Mouse (Mus musculus): Measurements from ENCODE around the gene T2.
"Not testable (repeated sequence)": the region's sequence is repeated elsewhere in the genome, so short reads cannot be mapped to it uniquely, and the experiment has no call there.

Gene T2

GRCm38 (mm10) chr17:8355692-8356091 is at the start of gene T2:
TSS of gene T2 (plus strand) at chr17:8355992.
- DNase-seq (ENCODE audit: low spot score in 2 of 2), result no peak

DNA sequence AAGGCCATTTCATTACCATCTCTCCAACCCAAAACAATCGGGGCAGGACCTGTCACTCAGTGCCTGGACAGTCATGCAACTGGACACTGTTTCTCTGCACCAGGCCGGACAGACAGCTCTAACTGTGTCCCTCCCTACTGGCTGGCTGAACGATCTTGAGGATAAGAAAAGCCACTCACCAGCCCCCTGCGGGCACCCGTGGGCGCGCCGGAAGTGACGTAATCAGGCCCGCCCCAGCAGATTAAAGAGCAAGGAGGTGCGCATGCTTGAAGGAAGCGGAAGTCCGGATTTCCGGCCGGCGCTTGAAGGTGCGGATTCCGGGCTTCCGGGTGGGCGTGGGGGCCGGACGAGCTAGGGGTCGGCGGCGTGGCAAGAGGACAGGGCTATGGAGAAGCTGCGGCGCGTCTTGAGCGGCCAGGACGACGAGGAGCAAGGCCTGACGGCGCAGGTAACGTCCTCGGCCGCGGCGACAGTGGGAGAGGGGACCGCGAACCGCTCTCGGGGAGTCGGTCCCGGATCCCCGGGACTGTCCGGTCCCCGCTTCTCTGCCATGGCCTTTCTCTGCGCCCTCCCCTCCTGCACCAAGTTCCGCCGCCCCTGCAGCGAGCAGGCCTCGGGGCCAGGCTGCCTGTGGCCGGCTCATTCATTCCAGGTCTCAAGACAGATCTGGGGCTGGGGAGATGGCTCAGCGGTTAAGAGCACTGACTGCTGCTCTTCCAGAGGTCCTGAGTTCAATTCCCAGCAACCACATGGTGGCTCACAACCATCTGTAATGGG is 44.8 kb upstream of the T2 start, which contains the start of gene Sft2d1:
Gene Sft2d1 (plus strand): TSS at position 265 of the 777 bp plus-strand sequence.
- peak; percentile 98 for DNase-seq (ENCODE audit: low spot score in 2 of 2)

DNA sequence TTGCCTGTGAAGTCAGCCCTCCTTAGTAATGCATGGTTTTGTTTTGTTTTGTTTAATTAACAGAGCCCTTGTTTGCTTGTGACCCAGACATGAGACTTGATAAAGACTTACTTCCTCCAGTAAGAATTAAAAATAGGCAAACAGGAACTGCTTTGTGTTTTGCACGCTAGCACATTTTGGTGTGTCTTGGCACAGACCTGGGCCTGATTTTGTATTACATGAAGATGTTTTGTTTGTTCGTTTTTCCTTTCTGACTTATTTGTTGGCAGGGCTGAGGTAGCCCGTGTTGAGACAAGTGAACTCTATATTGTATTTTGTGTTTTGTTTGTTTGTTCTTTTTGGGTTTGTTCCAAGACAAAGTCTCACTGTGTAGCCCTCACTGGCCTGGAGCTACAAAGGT is 44.0 kb upstream of the T2 start:
- DNase-seq (ENCODE audit: low spot score in 2 of 2), result no peak

GRCm38 (mm10) chr17:8313976-8314375 is 41.8 kb upstream of the T2 start:
- DNase-seq (ENCODE audit: low spot score in 2 of 2), result peak in 1 of 2 experiments; percentile 13

- DNase-seq (ENCODE audit: low spot score in 2 of 2), result peak in 1 of 2 experiments; percentile 33
Observed at GRCm38 (mm10) chr17:8316251-8316650, 39.5 kb upstream of the T2 start.

- peak in 1 of 2 experiments; percentile 13 for DNase-seq (ENCODE audit: low spot score in 2 of 2)
Observed at GRCm38 (mm10) chr17:8326877-8327276, 28.9 kb upstream of the T2 start.

- DNase-seq (ENCODE audit: low spot score in 2 of 2), result no peak
Observed at GRCm38 (mm10) chr17:8328511-8329174, 27.1 kb upstream of the T2 start.

- no peak for DNase-seq (ENCODE audit: low spot score in 2 of 2)
Observed at GRCm38 (mm10) chr17:8330602-8331001, 25.2 kb upstream of the T2 start.

GRCm38 (mm10) chr17:8337159-8337558 is 18.6 kb upstream of the T2 start, which contains the start of gene Prr18:
TSS of gene Prr18 (plus strand) at chr17:8337459.
- not testable (repeated sequence) for DNase-seq (ENCODE audit: low spot score in 2 of 2)

GRCm38 (mm10) chr17:8339666-8340374 is 16.0 kb upstream of the T2 start:
- DNase-seq (ENCODE audit: low spot score in 2 of 2), result peak; percentile 54 to 62

GRCm38 (mm10) chr17:8340407-8341359 is 15.1 kb upstream of the T2 start:
- DNase-seq (ENCODE audit: low spot score in 2 of 2), result peak; percentile 67 to 75

DNA sequence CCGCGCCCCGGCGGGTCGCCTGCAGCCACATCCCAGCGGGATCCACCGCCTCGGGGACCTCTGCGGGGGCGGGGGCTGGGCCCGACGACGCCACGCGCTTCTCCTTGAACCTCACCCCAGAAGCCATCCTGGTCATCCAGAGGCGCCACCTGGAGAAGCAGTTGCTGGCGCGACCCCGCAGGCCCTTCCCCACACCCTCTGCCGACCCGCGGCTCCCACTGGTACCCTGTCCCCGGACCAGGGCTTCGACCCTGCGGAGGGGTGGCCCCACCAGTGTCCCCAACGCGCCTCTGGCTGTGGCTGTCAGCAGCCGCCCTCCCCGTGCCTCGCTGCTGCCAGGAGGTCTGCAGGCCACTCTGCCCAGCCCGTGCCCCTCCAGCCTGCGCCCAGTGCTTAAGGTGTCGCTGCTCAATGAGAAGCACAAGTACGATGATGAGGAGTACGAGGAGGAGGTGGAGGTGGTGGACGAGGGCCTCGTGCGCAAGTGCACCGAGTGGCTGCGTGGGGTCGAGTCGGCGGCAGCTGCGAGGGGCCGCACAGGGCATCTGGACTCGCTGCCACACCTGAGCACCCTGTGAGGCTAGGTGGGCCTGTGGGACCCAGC is 14.3 kb upstream of the T2 start:
- peak in 1 of 2 experiments; percentile 37 for DNase-seq (ENCODE audit: low spot score in 2 of 2)

DNA sequence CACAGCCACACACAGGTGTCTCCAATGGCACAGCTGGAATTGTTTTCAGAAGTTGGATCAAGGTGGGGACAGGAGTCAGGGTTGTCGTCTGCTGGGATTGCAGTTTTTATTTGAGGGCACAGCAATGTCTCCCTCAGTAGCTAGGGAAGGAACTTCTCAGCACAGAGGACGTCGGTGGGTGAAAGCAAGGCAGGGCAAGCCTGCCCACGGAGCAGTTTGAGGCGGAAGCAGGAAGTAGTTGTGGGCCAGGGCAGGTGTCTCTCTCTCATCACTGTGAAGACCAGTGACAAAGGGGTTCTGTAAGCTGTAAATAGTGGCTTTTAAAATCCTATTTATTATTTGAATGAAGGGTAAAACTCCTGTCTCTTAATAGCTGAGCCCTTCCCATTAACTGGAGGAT is 13.1 kb upstream of the T2 start:
- no peak for DNase-seq (ENCODE audit: low spot score in 2 of 2)

DNA sequence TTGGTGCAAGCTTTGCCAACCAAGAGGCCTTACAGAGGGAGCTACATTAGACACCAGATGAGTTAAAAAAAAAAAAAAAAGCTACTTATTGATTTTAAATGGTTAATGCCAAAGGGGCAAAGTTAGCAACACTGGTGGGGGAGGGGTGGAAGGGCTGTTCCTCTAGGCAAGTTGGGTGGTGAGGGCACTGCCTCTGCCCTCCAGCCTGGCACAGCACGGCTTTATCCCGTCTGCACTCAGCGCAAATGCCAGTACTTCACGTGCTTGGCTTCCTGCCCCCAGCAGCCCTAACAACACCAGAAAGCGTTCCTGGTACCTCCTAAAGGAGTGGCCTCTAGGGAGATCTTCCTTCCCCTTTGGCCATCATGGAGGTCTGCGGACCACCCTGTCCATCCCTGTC is 12.4 kb upstream of the T2 start:
- DNase-seq (ENCODE audit: low spot score in 2 of 2), result peak in 1 of 2 experiments; percentile 42

- no peak for DNase-seq (ENCODE audit: low spot score in 2 of 2)
Observed at GRCm38 (mm10) chr17:8347765-8348285, 8.0 kb upstream of the T2 start.

GRCm38 (mm10) chr17:8348941-8349340 is 6.9 kb upstream of the T2 start:
- peak in 1 of 2 experiments; percentile 40 for DNase-seq (ENCODE audit: low spot score in 2 of 2)

- DNase-seq (ENCODE audit: low spot score in 2 of 2), result no peak
Observed at GRCm38 (mm10) chr17:8351088-8351487, 4.7 kb upstream of the T2 start.

DNA sequence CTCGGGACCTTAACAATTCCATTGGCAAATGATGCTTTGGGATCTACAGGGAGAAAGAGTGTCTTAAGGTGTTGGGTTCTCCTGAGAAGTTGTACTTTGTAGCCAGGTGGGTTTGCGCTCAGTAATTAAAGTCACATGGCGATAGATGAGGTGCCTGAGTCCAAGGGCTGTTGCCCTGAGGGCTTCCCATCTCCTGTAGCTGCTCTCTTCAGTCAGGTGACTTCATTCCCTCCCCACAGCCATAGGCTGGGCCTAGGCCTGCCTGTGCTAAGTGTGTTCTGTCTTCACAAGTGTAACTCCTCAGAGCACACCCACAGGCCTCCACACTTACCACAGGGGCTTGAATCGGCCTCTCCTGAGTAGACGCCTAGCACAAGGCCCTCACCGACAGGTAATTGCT is 1.7 kb downstream of the T2 start:
- DNase-seq (ENCODE audit: low spot score in 2 of 2), result no peak

DNA sequence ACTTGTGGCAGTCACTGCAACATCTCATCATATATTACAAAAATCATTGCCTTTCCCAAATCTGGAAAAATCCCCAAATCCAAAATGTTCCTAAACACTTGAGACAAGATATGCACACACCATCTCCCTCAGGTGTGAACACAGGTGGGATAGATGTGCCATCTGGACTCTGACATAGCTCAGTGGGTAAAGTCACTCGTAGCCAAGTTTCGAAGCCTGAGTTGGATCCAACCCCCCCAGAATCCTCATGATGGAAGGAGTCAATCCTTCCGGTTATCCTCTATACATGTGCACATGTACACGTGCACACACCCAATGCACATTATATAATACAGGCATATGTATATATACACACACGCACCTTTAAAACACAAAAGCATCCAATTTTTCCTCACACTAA is 5.1 kb downstream of the T2 start:
- no peak for DNase-seq (ENCODE audit: low spot score in 2 of 2)

GRCm38 (mm10) chr17:8361281-8362103 is 5.7 kb downstream of the T2 start:
- DNase-seq (ENCODE audit: low spot score in 2 of 2), result peak in 1 of 2 experiments; percentile 36
